Mouse (Mus musculus): ENCODE results near the gene Ldha. TPM values are rescaled to one million over a fixed set of nuclear protein-coding genes. Genes with fewer than 3 reads are reported as not detected.
"Not testable (repeated sequence)": the region's sequence is repeated elsewhere in the genome, so short reads cannot be mapped to it uniquely, and the experiment has no call there.

Gene Ldha
- total RNA-seq, 1 experiment from 2014 or later: 292 TPM

GRCm38 (mm10) chr7:46859031-46859430 lies 17.8 kb downstream of the Ldha start:
- no peak for ATAC-seq (replicated peaks; ENCODE audit: insufficient number of reproducible peaks, low FRiP score, low TSS enrichment, poor library complexity, severe bottlenecking)

GRCm38 (mm10) chr7:46860996-46861395 lies 19.7 kb downstream of the Ldha start, which contains the start of gene Ldhc:
TSS of gene Ldhc (plus strand) at chr7:46861203.
- ATAC-seq (replicated peaks; ENCODE audit: insufficient number of reproducible peaks, low FRiP score, low TSS enrichment, poor library complexity, severe bottlenecking): no peak

GRCm38 (mm10) chr7:46871988-46872387 lies 30.7 kb downstream of the Ldha start:
- ATAC-seq (replicated peaks; ENCODE audit: insufficient number of reproducible peaks, low FRiP score, low TSS enrichment, poor library complexity, severe bottlenecking): no peak

GRCm38 (mm10) chr7:46876841-46877240 lies 35.6 kb downstream of the Ldha start:
- ATAC-seq (replicated peaks; ENCODE audit: insufficient number of reproducible peaks, low FRiP score, low TSS enrichment, poor library complexity, severe bottlenecking): no peak

GRCm38 (mm10) chr7:46877255-46877654 lies 36.0 kb downstream of the Ldha start:
- ATAC-seq (replicated peaks; ENCODE audit: insufficient number of reproducible peaks, low FRiP score, low TSS enrichment, poor library complexity, severe bottlenecking): no peak

- no peak for ATAC-seq (replicated peaks; ENCODE audit: insufficient number of reproducible peaks, low FRiP score, low TSS enrichment, poor library complexity, severe bottlenecking)
Observed at GRCm38 (mm10) chr7:46879851-46880250, 38.6 kb downstream of the Ldha start.

- ATAC-seq (replicated peaks; ENCODE audit: insufficient number of reproducible peaks, low FRiP score, low TSS enrichment, poor library complexity, severe bottlenecking): no peak
Observed at GRCm38 (mm10) chr7:46880992-46881391, 39.7 kb downstream of the Ldha start.

- ATAC-seq (replicated peaks; ENCODE audit: insufficient number of reproducible peaks, low FRiP score, low TSS enrichment, poor library complexity, severe bottlenecking): not testable (repeated sequence)
Observed at GRCm38 (mm10) chr7:46881941-46882340, 40.7 kb downstream of the Ldha start.

GRCm38 (mm10) chr7:46883304-46883703 lies 42.0 kb downstream of the Ldha start:
- ATAC-seq (replicated peaks; ENCODE audit: insufficient number of reproducible peaks, low FRiP score, low TSS enrichment, poor library complexity, severe bottlenecking): no peak

GRCm38 (mm10) chr7:46895511-46895910 lies 54.2 kb downstream of the Ldha start:
- ATAC-seq (replicated peaks; ENCODE audit: insufficient number of reproducible peaks, low FRiP score, low TSS enrichment, poor library complexity, severe bottlenecking): no peak

- no peak for ATAC-seq (replicated peaks; ENCODE audit: insufficient number of reproducible peaks, low FRiP score, low TSS enrichment, poor library complexity, severe bottlenecking)
Observed at GRCm38 (mm10) chr7:46899343-46899742, 58.1 kb downstream of the Ldha start.

Other genes starting within 250 kb of the Ldha start
- 5.3 to 18.6 TPM (median 16.5 TPM) in 3 replicates for gene Sergef, start 201.7 kb upstream of the Ldha start, total RNA-seq (2017)
- gene Tph1, start 168.9 kb upstream of the Ldha start, total RNA-seq (2017): not detected in 3 replicates
- 7.8 to 13.5 TPM (median 9.5 TPM) in 3 replicates for gene Saal1, start 130.8 kb upstream of the Ldha start, total RNA-seq (2017)
- gene Saa3, start 125.8 kb upstream of the Ldha start, total RNA-seq (2017): not detected in 3 replicates
- gene Saa4, start 108.9 kb upstream of the Ldha start, total RNA-seq (2017): not detected in 3 replicates
- not detected in 3 replicates for gene Saa1, start 98.5 kb upstream of the Ldha start, total RNA-seq (2017)
- not detected in 3 replicates for gene Saa2, start 89.7 kb upstream of the Ldha start, total RNA-seq (2017)
- gene Hps5, start 45.4 kb upstream of the Ldha start, total RNA-seq (2017): 70.1 to 71.8 TPM (median 71.7 TPM) in 3 replicates
- 66.3 to 96.5 TPM (median 95.7 TPM) in 3 replicates for gene Gtf2h1, start 45.4 kb upstream of the Ldha start, total RNA-seq (2017)
- 0.39 to 13.0 TPM (median 3.9 TPM) in 3 replicates for gene Ldhc, start 19.7 kb downstream of the Ldha start, total RNA-seq (2017)
- 27.2 to 80.4 TPM (median 57.3 TPM) in 3 replicates for gene Tsg101, start 78.5 kb downstream of the Ldha start, total RNA-seq (2017)
- 4.8 to 9.9 TPM (median 6.4 TPM) in 3 replicates for gene Uevld, start 117.1 kb downstream of the Ldha start, total RNA-seq (2017)
- gene Gm9999, start 142.1 kb downstream of the Ldha start, total RNA-seq (2017): not detected in 3 replicates
- gene Spty2d1, start 166.9 kb downstream of the Ldha start, total RNA-seq (2017): 84.5 to 99.8 TPM (median 97.7 TPM) in 3 replicates
- gene Tmem86a, start 209.1 kb downstream of the Ldha start, total RNA-seq (2017): 3.2 to 7.5 TPM (median 4.8 TPM) in 3 replicates

Measured in monocyte, adult 5-6 weeks (primary cell).